Mouse (Mus musculus) urinary bladder, adult 18-20 months (tissue): ENCODE measurements around the gene Cyp2c69.
"Not testable (repeated sequence)": the region's sequence is repeated elsewhere in the genome, so short reads cannot be mapped to it uniquely, and the experiment has no call there.

ENCODE experiments used
- DNase-seq, 2 experiments: peaks; one replicate each; pipeline ENCODE4 v3.0.0; 2022; ENCODE audit warnings: low spot score in 2 of 2, mixed read lengths in 2 of 2

Cyp2c69 gene

GRCm38 (mm10) chr19:39886699-39887098 is at the start of gene Cyp2c69:
Gene Cyp2c69, minus strand, starts transcription at chr19:39886799.
- not testable (repeated sequence) for DNase-seq

GRCm38 (mm10) chr19:39935396-39935795 is 48.8 kb upstream of the Cyp2c69 start:
- DNase-seq = no peak

GRCm38 (mm10) chr19:39930032-39930431 is 43.4 kb upstream of the Cyp2c69 start:
- no peak for DNase-seq

- DNase-seq = no peak
These were observed 15.1 kb upstream of the Cyp2c69 start for GRCm38 (mm10) chr19:39901656-39902055.

GRCm38 (mm10) chr19:39890079-39890478 is 3.5 kb upstream of the Cyp2c69 start:
- not testable (repeated sequence) for DNase-seq

GRCm38 (mm10) chr19:39866133-39866532 is 20.5 kb downstream of the Cyp2c69 start:
- DNase-seq = no peak

- not testable (repeated sequence) for DNase-seq
These were observed 65.7 kb downstream of the Cyp2c69 start for GRCm38 (mm10) chr19:39820931-39821330.

- not testable (repeated sequence) for DNase-seq
These were observed 70.2 kb downstream of the Cyp2c69 start for GRCm38 (mm10) chr19:39816400-39816799.

GRCm38 (mm10) chr19:39815991-39816390 is 70.6 kb downstream of the Cyp2c69 start:
- DNase-seq = not testable (repeated sequence)

- not testable (repeated sequence) for DNase-seq
These were observed 73.9 kb downstream of the Cyp2c69 start, which contains the start of gene Cyp2c40 for GRCm38 (mm10) chr19:39812714-39813113. Gene Cyp2c40, minus strand, starts transcription at chr19:39812814.
